Mouse (Mus musculus) limb, embryonic 14.5 days (tissue): ENCODE results near the gene Gm10277. TPM values are rescaled to one million over a fixed set of nuclear protein-coding genes. Genes with fewer than 3 reads are reported as not detected.
"Not testable (repeated sequence)": the region's sequence is repeated elsewhere in the genome, so short reads cannot be mapped to it uniquely, and the experiment has no call there.

ENCODE experiments used
- ATAC-seq: fragments of 200-750 bp; cut with Nextera tagmentation; 2 replicates; pipeline ENCODE4 v1.8.0; 2017; ENCODE audit warnings: low read depth, moderate number of reproducible peaks, moderate TSS enrichment; ENCODE audit not compliant: low FRiP score
- DNase-seq: peaks from one replicate; pipeline ENCODE4 v3.0.0-alpha.2; 2015; ENCODE audit warnings: low spot score
- H3K27ac ChIP-seq: fragments of 300-500 bp; sonication (generic); replicated peaks from 2 replicates; pipeline ENCODE4 v1.5.1; 2014; ENCODE audit warnings: low read depth, mild to moderate bottlenecking, low read length, moderate library complexity, mixed read lengths
- H3K27me3 ChIP-seq: fragments of 300-500 bp; sonication (generic); 2 replicates; pipeline ENCODE4 v1.6.1; 2014; ENCODE audit warnings: low read length, mixed read lengths; ENCODE audit not compliant: control insufficient read depth, insufficient read depth
- H3K36me3 ChIP-seq: fragments of 300-500 bp; sonication (generic); 2 replicates; pipeline ENCODE4 v1.6.1; 2014; ENCODE audit warnings: mild to moderate bottlenecking, low read length, moderate library complexity, mixed read lengths; ENCODE audit not compliant: control insufficient read depth, insufficient read depth
- H3K4me1 ChIP-seq: fragments of 300-500 bp; sonication (generic); 2 replicates; pipeline ENCODE4 v1.6.1; 2014; ENCODE audit warnings: antibody characterized with exemption, low read length, mixed read lengths; ENCODE audit not compliant: control insufficient read depth, insufficient read depth
- H3K4me2 ChIP-seq: fragments of 300-500 bp; sonication (generic); replicated peaks from 2 replicates; pipeline ENCODE4 v1.6.1; 2014; ENCODE audit warnings: low read depth, mild to moderate bottlenecking, low read length, moderate library complexity; ENCODE audit not compliant: severe bottlenecking
- H3K4me3 ChIP-seq: fragments of 300-500 bp; sonication (generic); replicated peaks from 2 replicates; pipeline ENCODE4 v1.5.1; 2014; ENCODE audit warnings: low read length
- H3K9ac ChIP-seq: fragments of 300-500 bp; sonication (generic); 2 replicates; pipeline ENCODE4 v1.6.1; 2014; ENCODE audit warnings: mild to moderate bottlenecking, low read depth, low read length, moderate library complexity; ENCODE audit not compliant: severe bottlenecking
- H3K9me3 ChIP-seq: fragments of 300-500 bp; sonication (generic); 2 replicates; pipeline ENCODE4 v1.6.1; 2016; ENCODE audit warnings: low read length; ENCODE audit not compliant: control insufficient read depth
- POLR2A ChIP-seq: fragments of 200-500 bp; IDR thresholded peaks from 2 replicates; pipeline ENCODE4 v1.8.0; 2012; ENCODE audit warnings: inconsistent platforms, mild to moderate bottlenecking, moderate library complexity, borderline replicate concordance; ENCODE audit not compliant: insufficient read depth, insufficient read length; ENCODE audit errors: extremely low read depth
- WGBS: fragments of 180-500 bp; shearing (Covaris S2); extraction: QIAGEN DNeasy Blood & Tissue Kit; methylation state at CpG from one replicate; pipeline ENCODE4 v1.1.7; 2014; 5-methylcytosine and 5-hydroxymethylcytosine counted together
- polyA plus RNA-seq, 2 experiments: library from polyadenylated mRNA; depleted of rRNA in 1 of 2; stranded (reverse) in 1 of 2; unstranded in 1 of 2; fragments of >200 nt; fragmentation: Nextera tagmentation in 1 of 2; extraction: Ambion mirVana in 1 of 2; gene quantifications; 2 replicates each; pipeline versions ENCODE4 v1.2.1 to v1.2.3; 2012 to 2014

The Gm10277 gene
- polyA plus RNA-seq, 2 experiments: 0.89 TPM; not detected in 1

DNA sequence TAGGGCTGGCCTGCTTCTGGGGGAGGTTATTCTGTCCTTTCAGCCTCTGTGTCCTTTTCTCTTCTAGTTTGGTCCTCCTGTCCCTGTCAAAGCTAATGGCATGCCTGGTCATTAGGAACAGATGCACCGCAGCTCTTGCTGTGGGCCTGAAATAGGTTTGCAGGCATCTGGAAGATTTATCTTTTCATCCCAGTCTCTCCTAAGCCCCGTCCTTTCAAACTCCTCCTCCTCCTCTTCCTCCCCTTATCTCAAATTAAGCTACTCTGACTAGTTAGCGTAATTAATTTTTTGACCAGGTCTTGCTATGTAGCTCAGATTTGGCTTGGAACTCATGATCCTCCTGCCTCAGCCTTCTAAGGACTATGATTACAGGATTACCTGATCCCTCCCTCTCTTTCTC lies 34.1 kb downstream of the Gm10277 start:
- no peak for ATAC-seq
- Histone ChIP-seq H3K36me3 (no peaks in the 10 kb centered on the region), H3K4me1 (no peaks in the 10 kb centered on the region), H3K27me3 (no peaks in the 10 kb centered on the region), H3K27ac (no peak overlapping the region), H3K9me3 (no peaks in the 10 kb centered on the region), H3K4me3 (no peak overlapping the region), H3K4me2 (no peak overlapping the region), H3K9ac (no peak overlapping the region)
- WGBS: 62% methylated on average over 3 of the region's 3 CpGs
- DNase-seq: no peak
- TF ChIP-seq POLR2A: no peak

GRCm38 (mm10) chr11:77752525-77752924 lies 35.0 kb downstream of the Gm10277 start:
- 74% methylated on average over 5 of the region's 5 CpGs for WGBS
- H3K4me3 ChIP-seq: no peak overlapping the region

DNA sequence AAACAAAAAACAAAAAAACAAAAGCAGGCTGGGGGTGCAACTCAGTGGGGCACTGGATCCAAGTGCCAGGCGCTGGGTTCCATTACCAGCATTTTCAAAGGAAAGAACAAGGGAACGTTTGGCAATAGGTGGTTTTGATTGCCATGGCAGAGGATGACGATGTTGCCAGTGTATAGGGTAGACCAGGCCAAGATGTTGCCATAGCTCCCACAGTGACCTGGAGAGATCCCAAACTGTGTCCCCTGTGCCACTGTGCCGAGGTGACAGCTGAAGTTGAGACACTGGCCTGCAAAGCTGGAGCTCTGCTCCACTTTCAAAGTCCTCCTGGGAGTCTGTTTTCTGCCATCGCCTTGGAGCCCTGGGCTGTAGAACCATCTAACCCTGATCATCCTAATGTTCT lies 38.6 kb downstream of the Gm10277 start:
- Histone ChIP-seq H3K4me2 (no peak overlapping the region), H3K36me3 (no peaks in the 10 kb centered on the region), H3K9ac (no peak overlapping the region), H3K4me3 (no peak overlapping the region), H3K27me3 (no peaks in the 10 kb centered on the region), H3K4me1 (no peaks in the 10 kb centered on the region), H3K27ac (no peak overlapping the region), H3K9me3 (no peaks in the 10 kb centered on the region)
- no peak for TF ChIP-seq POLR2A
- no peak for ATAC-seq
- 83% methylated on average over 5 of the region's 5 CpGs for WGBS
- DNase-seq: no peak

More at GRCm38 (mm10) chr11:77752525-77752924, 35.0 kb downstream of the Gm10277 start:
- ATAC-seq (no peak), DNase-seq (no peak)
- Histone ChIP-seq H3K36me3 (no peaks in the 10 kb centered on the region), H3K4me1 (no peaks in the 10 kb centered on the region), H3K27me3 (no peaks in the 10 kb centered on the region), H3K9me3 (no peaks in the 10 kb centered on the region), H3K9ac (no peak overlapping the region), H3K27ac (no peak overlapping the region), H3K4me2 (no peak overlapping the region)
- TF ChIP-seq POLR2A: no peak

- not testable (repeated sequence) for DNase-seq, H3K4me2 ChIP-seq, H3K36me3 ChIP-seq, ATAC-seq, H3K27ac ChIP-seq, H3K4me3 ChIP-seq, H3K9ac ChIP-seq, H3K4me1 ChIP-seq, H3K27me3 ChIP-seq, H3K9me3 ChIP-seq
- 95% methylated on average over 13 of the region's 15 CpGs for WGBS
Observed at GRCm38 (mm10) chr11:77747103-77747502, 40.4 kb downstream of the Gm10277 start.

DNA sequence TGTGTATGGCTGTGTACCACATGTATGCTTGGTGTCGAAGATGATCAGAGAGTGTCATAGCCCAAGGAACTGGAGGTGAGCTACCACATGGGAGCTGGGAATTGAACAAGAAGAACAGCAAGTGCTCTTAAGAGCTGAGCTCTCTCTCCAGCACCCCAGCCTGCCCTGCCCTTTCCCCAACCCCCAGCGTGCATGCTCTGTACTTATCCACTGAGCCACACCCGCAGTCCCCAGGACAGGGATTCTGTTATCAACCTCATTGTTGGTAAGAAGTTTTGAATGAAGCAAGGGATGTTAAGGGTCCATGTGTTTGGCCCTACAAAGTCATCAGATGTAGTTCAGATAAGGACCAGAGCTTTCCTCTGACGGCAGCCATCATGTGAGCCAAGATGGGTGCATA lies 40.9 kb downstream of the Gm10277 start:
- no peak for DNase-seq
- H3K27ac ChIP-seq: no peak overlapping the region
- TF ChIP-seq POLR2A: no peak
- no peaks in the 10 kb centered on the region for H3K27me3 ChIP-seq
- no peak for ATAC-seq
- H3K36me3 ChIP-seq: no peaks in the 10 kb centered on the region
- WGBS: 88% methylated on average over 4 of the region's 4 CpGs
- H3K9ac ChIP-seq: no peak overlapping the region
- H3K4me3 ChIP-seq: no peak overlapping the region
- no peak overlapping the region for H3K4me2 ChIP-seq
- no peaks in the 10 kb centered on the region for H3K9me3 ChIP-seq
- no peaks in the 10 kb centered on the region for H3K4me1 ChIP-seq

DNA sequence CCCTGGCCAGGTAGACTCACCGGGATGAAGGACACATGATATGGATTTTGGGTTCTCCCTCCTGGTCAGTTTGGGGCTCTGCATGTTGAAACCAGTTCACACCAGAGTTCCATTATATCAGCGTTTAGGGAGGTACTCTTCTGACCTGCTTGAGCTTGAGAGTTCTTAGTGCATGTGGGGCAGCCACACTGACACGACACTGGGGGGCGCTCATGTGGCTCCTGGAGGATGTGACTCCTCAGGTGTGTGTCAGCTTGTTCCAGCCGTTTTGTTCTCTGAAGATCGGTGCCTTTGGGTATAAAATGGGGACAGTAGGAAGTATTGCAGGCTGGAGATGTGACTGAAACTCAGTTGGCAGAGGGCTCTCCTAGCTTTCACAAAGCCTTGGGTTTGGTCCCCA lies 43.6 kb downstream of the Gm10277 start:
- H3K4me1 ChIP-seq: no peaks in the 10 kb centered on the region
- H3K27me3 ChIP-seq: no peaks in the 10 kb centered on the region
- no peak for TF ChIP-seq POLR2A
- 32% methylated on average over 6 of the region's 6 CpGs for WGBS
- no peak overlapping the region for H3K9ac ChIP-seq
- no peak overlapping the region for H3K27ac ChIP-seq
- no peak for ATAC-seq
- no peak overlapping the region for H3K4me2 ChIP-seq
- no peak for DNase-seq
- H3K9me3 ChIP-seq: no peaks in the 10 kb centered on the region
- no peak overlapping the region for H3K4me3 ChIP-seq
- H3K36me3 ChIP-seq: no peaks in the 10 kb centered on the region
